Mouse (Mus musculus): ENCODE data around the gene Stk24. TPM values are rescaled to one million over a fixed set of nuclear protein-coding genes. Genes with fewer than 3 reads are reported as not detected.

Gene Stk24
- polyA plus RNA-seq, 1 experiment from 2014 or later: 30.6 TPM

DNA sequence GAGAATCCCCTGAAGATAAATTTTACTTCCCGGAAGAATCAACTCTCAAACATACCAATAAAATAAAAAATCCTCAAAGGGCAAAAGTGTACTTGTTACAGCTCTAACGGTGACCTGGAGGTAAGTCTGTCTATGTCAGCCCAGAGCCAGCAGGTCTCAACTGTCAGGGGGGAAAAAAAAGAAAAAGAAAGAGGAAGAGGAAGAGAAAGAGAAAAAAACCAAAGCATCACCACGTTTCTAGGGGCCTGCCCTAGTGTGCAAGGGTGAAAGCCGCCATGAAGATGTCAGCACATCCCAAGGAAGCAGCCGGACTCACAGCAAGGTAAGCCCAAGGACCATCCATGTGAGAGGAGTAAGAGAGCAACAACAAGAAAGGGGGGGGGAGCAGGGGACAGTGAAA lies 50.9 kb downstream of the Stk24 start:
- no peak overlapping the region for H3K27ac ChIP-seq (ENCODE audit: low read length)
- TF ChIP-seq EP300 (IDR thresholded peaks at IDR 0.05) (no peak), CTCF (IDR thresholded peaks at IDR 0.05) (no peak)
- 73% methylated on average over 5 of the region's 5 CpGs for WGBS
- DNase-seq (ENCODE audit: low spot score) (no peak), ATAC-seq (no peak)
- no peaks in the 10 kb centered on the region for H3K9me3 ChIP-seq (ENCODE audit: low read length)
- no peak overlapping the region for H3K9ac ChIP-seq (replicated peaks; ENCODE audit: low read depth)
- H3K4me1 ChIP-seq (ENCODE audit: insufficient read depth, low read depth, low read length): no peaks in the 10 kb centered on the region
- no peak overlapping the region for H3K4me2 ChIP-seq (replicated peaks; ENCODE audit: low read depth, low read length)
- no peaks in the 10 kb centered on the region for H3K27me3 ChIP-seq (replicated peaks; ENCODE audit: insufficient read depth, low read length)
- no peaks in the 10 kb centered on the region for H3K36me3 ChIP-seq (ENCODE audit: insufficient read depth, low read length)
- H3K4me3 ChIP-seq (ENCODE audit: low read depth, low read length): no peak overlapping the region

DNA sequence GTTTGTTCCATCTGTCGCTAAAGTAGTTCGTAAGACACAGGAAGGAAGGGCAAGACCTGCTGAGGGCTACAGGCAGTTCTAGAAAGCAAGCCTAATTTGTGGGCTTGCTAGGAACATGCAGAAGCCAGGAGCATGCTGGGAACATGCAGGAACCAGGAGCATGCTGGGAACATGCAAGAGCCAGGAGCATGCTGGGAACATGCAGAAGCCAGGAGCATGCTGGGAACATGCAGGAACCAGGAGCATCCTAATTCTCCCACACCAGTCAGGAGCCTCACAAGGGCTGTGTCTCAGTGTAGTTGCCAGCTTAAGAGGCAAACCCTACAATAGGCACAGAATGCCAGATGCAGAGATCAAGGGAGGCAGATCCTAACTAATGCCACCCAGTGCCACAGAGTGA lies 53.4 kb downstream of the Stk24 start:
- no peak overlapping the region for H3K9ac ChIP-seq (replicated peaks; ENCODE audit: low read depth)
- H3K36me3 ChIP-seq (ENCODE audit: insufficient read depth, low read length): no peaks in the 10 kb centered on the region
- TF ChIP-seq EP300 (IDR thresholded peaks at IDR 0.05): no peak
- no peak for TF ChIP-seq CTCF (IDR thresholded peaks at IDR 0.05)
- H3K27me3 ChIP-seq (replicated peaks; ENCODE audit: insufficient read depth, low read length): no peaks in the 10 kb centered on the region
- no peak overlapping the region for H3K27ac ChIP-seq (ENCODE audit: low read length)
- 60% methylated on average over 2 of the region's 2 CpGs for WGBS
- H3K4me2 ChIP-seq (replicated peaks; ENCODE audit: low read depth, low read length): no peak overlapping the region
- no peak for ATAC-seq
- H3K4me3 ChIP-seq (ENCODE audit: low read depth, low read length): no peak overlapping the region
- no peaks in the 10 kb centered on the region for H3K9me3 ChIP-seq (ENCODE audit: low read length)
- no peaks in the 10 kb centered on the region for H3K4me1 ChIP-seq (ENCODE audit: insufficient read depth, low read depth, low read length)
- DNase-seq (ENCODE audit: low spot score): no peak

GRCm38 (mm10) chr14:121324521-121325330 lies 55.1 kb downstream of the Stk24 start:
- DNase-seq (ENCODE audit: low spot score) (no peak), ATAC-seq (no peak)
- H3K27ac ChIP-seq (ENCODE audit: low read length): no peak overlapping the region
- TF ChIP-seq CTCF (IDR thresholded peaks at IDR 0.05): no peak
- H3K4me3 ChIP-seq (ENCODE audit: low read depth, low read length): no peak overlapping the region
- H3K4me2 ChIP-seq (replicated peaks; ENCODE audit: low read depth, low read length): no peak overlapping the region
- WGBS: 70% methylated on average over 17 of the region's 17 CpGs
- H3K27me3 ChIP-seq (replicated peaks; ENCODE audit: insufficient read depth, low read length): no peaks in the 10 kb centered on the region
- H3K36me3 ChIP-seq (ENCODE audit: insufficient read depth, low read length): no peaks in the 10 kb centered on the region
- no peaks in the 10 kb centered on the region for H3K4me1 ChIP-seq (ENCODE audit: insufficient read depth, low read depth, low read length)
- no peaks in the 10 kb centered on the region for H3K9me3 ChIP-seq (ENCODE audit: low read length)
- no peak overlapping the region for H3K9ac ChIP-seq (replicated peaks; ENCODE audit: low read depth)

GRCm38 (mm10) chr14:121322641-121323040 lies 57.2 kb downstream of the Stk24 start:
- H3K4me1 ChIP-seq (ENCODE audit: insufficient read depth, low read depth, low read length): no peaks in the 10 kb centered on the region; the same call in 1 of the 2 replicates
- TF ChIP-seq CTCF (IDR thresholded peaks at IDR 0.05): no peak
- TF ChIP-seq EP300 (IDR thresholded peaks at IDR 0.05): no peak
- DNase-seq (ENCODE audit: low spot score) (no peak), ATAC-seq (no peak)
- no peaks in the 10 kb centered on the region for H3K27me3 ChIP-seq (replicated peaks; ENCODE audit: insufficient read depth, low read length)
- WGBS: 81% methylated on average over 7 of the region's 7 CpGs
- no peaks in the 10 kb centered on the region for H3K9me3 ChIP-seq (ENCODE audit: low read length)
- H3K4me2 ChIP-seq (replicated peaks; ENCODE audit: low read depth, low read length): no peak overlapping the region
- no peak overlapping the region for H3K9ac ChIP-seq (replicated peaks; ENCODE audit: low read depth)
- H3K36me3 ChIP-seq (ENCODE audit: insufficient read depth, low read length): no peaks in the 10 kb centered on the region
- no peak overlapping the region for H3K4me3 ChIP-seq (ENCODE audit: low read depth, low read length)
- no peak overlapping the region for H3K27ac ChIP-seq (ENCODE audit: low read length)

DNA sequence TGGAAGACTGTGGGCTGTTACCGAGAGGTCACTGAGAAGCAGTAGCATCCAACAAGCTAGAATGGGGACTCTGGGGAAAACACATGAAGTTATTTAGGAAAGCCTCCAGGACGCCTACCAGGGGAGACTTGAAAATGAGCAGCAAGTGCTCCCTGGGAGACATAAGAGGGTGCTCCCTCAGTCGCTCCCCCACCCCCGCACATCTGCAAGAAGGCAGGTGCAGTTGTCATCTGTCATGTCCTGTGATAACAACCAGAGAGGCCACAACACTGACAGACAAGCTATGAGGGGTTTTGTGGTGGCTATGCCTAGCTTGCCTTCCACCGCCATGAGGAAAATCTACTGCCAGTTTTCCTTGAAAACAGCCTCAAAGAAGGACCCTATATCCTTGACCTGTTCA lies 57.7 kb downstream of the Stk24 start:
- ATAC-seq: no peak
- no peak for TF ChIP-seq CTCF (IDR thresholded peaks at IDR 0.05)
- no peak for TF ChIP-seq EP300 (IDR thresholded peaks at IDR 0.05)
- Histone ChIP-seq H3K9me3 (ENCODE audit: low read length) (no peaks in the 10 kb centered on the region), H3K4me1 (ENCODE audit: insufficient read depth, low read depth, low read length) (no peaks in the 10 kb centered on the region; the same call in 1 of the 2 replicates), H3K4me2 (replicated peaks; ENCODE audit: low read depth, low read length) (no peak overlapping the region), H3K36me3 (ENCODE audit: insufficient read depth, low read length) (no peaks in the 10 kb centered on the region), H3K27ac (ENCODE audit: low read length) (no peak overlapping the region), H3K4me3 (ENCODE audit: low read depth, low read length) (no peak overlapping the region), H3K27me3 (replicated peaks; ENCODE audit: insufficient read depth, low read length) (no peaks in the 10 kb centered on the region), H3K9ac (replicated peaks; ENCODE audit: low read depth) (no peak overlapping the region)
- no peak for DNase-seq (ENCODE audit: low spot score)
- WGBS: 93% methylated on average over 5 of the region's 5 CpGs

GRCm38 (mm10) chr14:121318382-121318781 lies 61.4 kb downstream of the Stk24 start:
- no peak overlapping the region for H3K4me3 ChIP-seq (ENCODE audit: low read depth, low read length)
- H3K4me1 ChIP-seq (ENCODE audit: insufficient read depth, low read depth, low read length): peaks cover 7% of the 10 kb centered on the region
- 55% methylated on average over 5 of the region's 5 CpGs for WGBS
- TF ChIP-seq EP300 (IDR thresholded peaks at IDR 0.05): no peak
- no peak overlapping the region for H3K4me2 ChIP-seq (replicated peaks; ENCODE audit: low read depth, low read length)
- H3K9me3 ChIP-seq (ENCODE audit: low read length): no peaks in the 10 kb centered on the region
- ATAC-seq (no peak), DNase-seq (ENCODE audit: low spot score) (no peak)
- no peaks in the 10 kb centered on the region for H3K36me3 ChIP-seq (ENCODE audit: insufficient read depth, low read length)
- no peaks in the 10 kb centered on the region for H3K27me3 ChIP-seq (replicated peaks; ENCODE audit: insufficient read depth, low read length)
- H3K9ac ChIP-seq (replicated peaks; ENCODE audit: low read depth): no peak overlapping the region
- H3K27ac ChIP-seq (ENCODE audit: low read length): no peak overlapping the region
